Mouse (Mus musculus): ENCODE measurements around the gene Olfr1217.

- TF ChIP-seq GATA1 (IDR thresholded peaks at IDR 0.05; ENCODE audit: low read length): no peak
- no peak for TF ChIP-seq TAL1 (IDR thresholded peaks at IDR 0.05; ENCODE audit: low read length)
Observed at GRCm38 (mm10) chr2:88992553-88992952, 39.3 kb downstream of the Olfr1217 start, which contains the start of gene Olfr1214.

Data from erythroblast, embryonic 14.5 days (primary cell).